Mouse (Mus musculus): ENCODE data around the gene Gria2.

The Gria2 gene

GRCm38 (mm10) chr3:80802596-80803081 is at the start of gene Gria2:
Gene Gria2, minus strand, starts transcription at chr3:80802835.
- in situ Hi-C loops (cut with MboI) = no loop called here

GRCm38 (mm10) chr3:80850947-80851346 is 48.3 kb upstream of the Gria2 start:
- in situ Hi-C loops (cut with MboI) = no loop called here

GRCm38 (mm10) chr3:80845634-80846033 is 43.0 kb upstream of the Gria2 start:
- in situ Hi-C loops (cut with MboI) = no loop called here

GRCm38 (mm10) chr3:80839845-80840244 is 37.2 kb upstream of the Gria2 start:
- in situ Hi-C loops (cut with MboI) = no loop called here

- in situ Hi-C loops (cut with MboI) = no loop called here
Observed at GRCm38 (mm10) chr3:80837583-80837982, 34.9 kb upstream of the Gria2 start.

GRCm38 (mm10) chr3:80823975-80824374 is 21.3 kb upstream of the Gria2 start:
- in situ Hi-C loops (cut with MboI) = no loop called here

GRCm38 (mm10) chr3:80818619-80819018 is 16.0 kb upstream of the Gria2 start:
- in situ Hi-C loops (cut with MboI) = no loop called here

GRCm38 (mm10) chr3:80813734-80814133 is 11.1 kb upstream of the Gria2 start:
- in situ Hi-C loops (cut with MboI) = no loop called here

GRCm38 (mm10) chr3:80812237-80812636 is 9.6 kb upstream of the Gria2 start:
- in situ Hi-C loops (cut with MboI) = no loop called here

GRCm38 (mm10) chr3:80805327-80805726 is 2.7 kb upstream of the Gria2 start:
- in situ Hi-C loops (cut with MboI) = no loop called here

GRCm38 (mm10) chr3:80803811-80804210 is 1.2 kb upstream of the Gria2 start:
- in situ Hi-C loops (cut with MboI) = no loop called here

GRCm38 (mm10) chr3:80803211-80803610 is 576 bp upstream of the Gria2 start:
- in situ Hi-C loops (cut with MboI) = no loop called here

- in situ Hi-C loops (cut with MboI) = no loop called here
Observed at GRCm38 (mm10) chr3:80801827-80802310, 766 bp downstream of the Gria2 start.

- in situ Hi-C loops (cut with MboI) = no loop called here
Observed at GRCm38 (mm10) chr3:80800995-80801826, 1.4 kb downstream of the Gria2 start.

- in situ Hi-C loops (cut with MboI) = no loop called here
Observed at GRCm38 (mm10) chr3:80800299-80800994, 2.2 kb downstream of the Gria2 start.

GRCm38 (mm10) chr3:80797935-80798334 is 4.7 kb downstream of the Gria2 start:
- in situ Hi-C loops (cut with MboI) = no loop called here

- in situ Hi-C loops (cut with MboI) = no loop called here
Observed at GRCm38 (mm10) chr3:80796764-80797163, 5.9 kb downstream of the Gria2 start.

GRCm38 (mm10) chr3:80795284-80795683 is 7.4 kb downstream of the Gria2 start:
- in situ Hi-C loops (cut with MboI) = no loop called here

GRCm38 (mm10) chr3:80787116-80787744 is 15.4 kb downstream of the Gria2 start:
- in situ Hi-C loops (cut with MboI) = no loop called here

- in situ Hi-C loops (cut with MboI) = no loop called here
Observed at GRCm38 (mm10) chr3:80781144-80781530, 21.5 kb downstream of the Gria2 start.

GRCm38 (mm10) chr3:80780383-80781143 is 22.1 kb downstream of the Gria2 start:
- in situ Hi-C loops (cut with MboI) = no loop called here

GRCm38 (mm10) chr3:80776628-80777027 is 26.0 kb downstream of the Gria2 start:
- in situ Hi-C loops (cut with MboI) = no loop called here

Measured in mature B cell (primary cell).